Mouse (Mus musculus) bone marrow, adult 2 months (tissue): ENCODE results near the gene Sim2.

Experiments
- CTCF ChIP-seq: fragments of 200-500 bp; IDR thresholded peaks from 2 replicates; pipeline ENCODE4 v1.5.1; 2011; ENCODE audit warnings: low read length, control low read depth; ENCODE audit not compliant: control insufficient read depth, insufficient read depth
- POLR2A ChIP-seq: fragments of 200-500 bp; IDR thresholded peaks from 2 replicates; pipeline ENCODE4 v1.6.1; 2011; ENCODE audit warnings: low read depth, mild to moderate bottlenecking, control low read depth, low read length, borderline replicate concordance; ENCODE audit not compliant: control insufficient read depth

DNA sequence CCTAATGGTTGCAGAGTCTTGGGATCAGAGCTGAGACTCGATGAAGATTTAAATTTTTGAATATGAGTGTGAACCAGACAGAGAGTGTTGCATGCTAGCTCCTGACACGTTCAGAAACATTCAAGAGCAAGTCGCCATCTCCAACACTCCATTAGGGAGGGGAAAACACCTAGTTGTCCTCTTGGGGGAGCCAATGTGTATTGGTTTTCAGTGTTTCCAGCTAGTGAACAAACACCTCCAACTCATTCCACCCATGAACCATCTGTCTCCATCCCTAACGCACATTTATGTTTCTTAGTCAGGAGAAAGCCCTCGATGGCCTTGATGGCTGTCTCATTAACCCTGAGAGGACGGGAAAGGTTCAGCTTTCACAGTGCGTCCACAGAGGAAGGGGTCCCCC, 39.7 kb upstream of the Sim2 start:
- no peak for TF ChIP-seq POLR2A
- TF ChIP-seq CTCF, result no peak
